ENCODE assay signal across 16 mouse cellular contexts in the genomic region with DNA sequence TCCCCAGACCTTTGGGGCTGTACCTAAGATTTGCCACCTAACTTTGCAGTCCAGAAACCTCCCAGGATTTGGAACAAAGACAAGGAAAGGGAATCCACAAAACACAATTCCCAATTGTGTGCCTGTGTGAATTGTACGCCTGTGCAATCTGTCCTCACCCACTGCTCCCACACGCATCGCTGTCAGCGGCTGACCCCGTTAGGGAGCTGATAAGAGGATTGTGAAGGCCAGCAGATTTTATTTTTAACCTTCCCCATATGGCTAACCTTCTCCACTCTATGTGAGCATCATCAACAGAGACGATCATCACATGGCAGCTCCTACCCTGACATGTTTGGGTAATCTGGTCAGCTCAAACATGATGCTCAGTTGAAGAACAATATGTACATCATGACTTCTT. TPM values are rescaled to one million over a fixed set of nuclear protein-coding genes. Genes with fewer than 3 reads are reported as not detected.
DNase-seq lines count a peak whose midpoint lies in the region; ATAC-seq and TF ChIP-seq lines count a peak whose summit lies in the region.
"Had no signal": no experiment of that assay in that cellular context is flagged by ENCODE, and none has a peak within 500 bp of the region (broad histone marks: within the 10 kb centered on the region; RNA-seq: fewer than 3 reads in every experiment).

No protein-coding gene starts in this region.

- H3K4me3 ChIP-seq in heart, embryonic 12.5 days = no peak overlapping the region
- no peak overlapping the region for H3K4me3 ChIP-seq in kidney, embryonic 16.5 days (ENCODE audit: low read length)
- H3K4me3 ChIP-seq in left cerebral cortex, adult 2 months = no peak overlapping the region
- H3K4me3 ChIP-seq: embryonic facial prominence, embryonic 15.5 days; gastrocnemius, adult 2 months; limb, embryonic 15.5 days had no signal

- no peaks in the 10 kb centered on the region for H3K27me3 ChIP-seq in heart, embryonic 12.5 days (replicated peaks)
- no peaks in the 10 kb centered on the region for H3K27me3 ChIP-seq in kidney, embryonic 16.5 days (ENCODE audit: insufficient read depth, low read length)
- H3K27me3 ChIP-seq: embryonic facial prominence, embryonic 15.5 days; limb, embryonic 15.5 days had no signal

- H3K4me1 ChIP-seq in heart, embryonic 12.5 days (replicated peaks) = peaks cover 17% of the 10 kb centered on the region
- H3K4me1 ChIP-seq in kidney, embryonic 16.5 days (ENCODE audit: insufficient read depth, low read length) = no peaks in the 10 kb centered on the region
- H3K4me1 ChIP-seq: embryonic facial prominence, embryonic 15.5 days; limb, embryonic 15.5 days had no signal

- H3K27ac ChIP-seq in heart, embryonic 12.5 days (ENCODE audit: poor library complexity, severe bottlenecking) = peak overlapping the region; percentile 38; the same call in 1 of the 2 replicates
- H3K27ac ChIP-seq in kidney, embryonic 16.5 days (ENCODE audit: low read length) = no peak overlapping the region
- H3K27ac ChIP-seq in left cerebral cortex, adult 2 months = no peak overlapping the region
- H3K27ac ChIP-seq: embryonic facial prominence, embryonic 15.5 days; gastrocnemius, adult 2 months; limb, embryonic 15.5 days had no signal

- no peak for TF ChIP-seq CTCF in left cerebral cortex, adult 2 months (IDR thresholded peaks at IDR 0.05)

- no peaks in the 10 kb centered on the region for H3K36me3 ChIP-seq in heart, embryonic 12.5 days
- no peaks in the 10 kb centered on the region for H3K36me3 ChIP-seq in kidney, embryonic 16.5 days (ENCODE audit: insufficient read depth, low read length)
- H3K36me3 ChIP-seq: embryonic facial prominence, embryonic 15.5 days; limb, embryonic 15.5 days had no signal

- intact Hi-C loops in heart, postnatal 36 days (cut with DNase I) = no loop called here
- intact Hi-C loops in left cerebral cortex, adult 2 months (cut with DNase I) = no loop called here

- DNase-seq in adrenal gland, adult 2 months = peak; percentile 12
- no peak for DNase-seq in adrenal gland, postnatal 10 days
- DNase-seq in heart, adult 11 months = peak; percentile 89
- DNase-seq in heart, postnatal 36 days = no peak
- peak; percentile 83 for DNase-seq in retina, adult 2 months (ENCODE audit: low read depth, low spot score)
- DNase-seq in left cerebral cortex, adult 2 months (ENCODE audit: extremely low spot score in 1 of 2, low spot score in 2 of 2) = no peak
- DNase-seq: adrenal gland, postnatal 14 days; gastrocnemius, adult 2 months; kidney, adult 9 months; liver, postnatal 0 days; midbrain, embryonic 14.5 days had no signal

- WGBS in heart, embryonic 12.5 days = 15% methylated on average over 6 of the region's 6 CpGs
- WGBS in kidney, embryonic 16.5 days = 75% methylated on average over 6 of the region's 6 CpGs

- H3K9me3 ChIP-seq in heart, embryonic 12.5 days (replicated peaks) = no peaks in the 10 kb centered on the region
- no peaks in the 10 kb centered on the region for H3K9me3 ChIP-seq in kidney, embryonic 16.5 days (ENCODE audit: low read length)
- H3K9me3 ChIP-seq: embryonic facial prominence, embryonic 15.5 days; limb, embryonic 15.5 days had no signal

- ATAC-seq in heart, embryonic 12.5 days (ENCODE audit: insufficient number of reproducible peaks, low FRiP score) = no peak
- ATAC-seq in kidney, embryonic 16.5 days (ENCODE audit: low FRiP score, low TSS enrichment) = no peak
- ATAC-seq: liver, postnatal 0 days had no signal

- H3K9ac ChIP-seq in heart, embryonic 12.5 days = no peak overlapping the region
- no peak overlapping the region for H3K9ac ChIP-seq in kidney, embryonic 16.5 days (replicated peaks; ENCODE audit: low read length)
- H3K9ac ChIP-seq: embryonic facial prominence, embryonic 15.5 days; limb, embryonic 15.5 days; liver, postnatal 0 days had no signal

- no peak overlapping the region for H3K4me2 ChIP-seq in heart, embryonic 12.5 days
- H3K4me2 ChIP-seq in kidney, embryonic 16.5 days (replicated peaks; ENCODE audit: low read depth, low read length) = no peak overlapping the region
- H3K4me2 ChIP-seq: embryonic facial prominence, embryonic 15.5 days; limb, embryonic 15.5 days had no signal

RNA-seq across cellular contexts. Expression of a gene that starts 34.6 kb away (rescaled TPM):
- 10 to 100 TPM; 14.4 to 14.8 TPM for total RNA-seq in adrenal gland, adult 2 months (2021)
- polyA plus RNA-seq in adrenal gland, adult 2 months (2012; rRNA removed) = 3.5 and 5.0 TPM in 2 replicates
- total RNA-seq in adrenal gland, postnatal 10 days (2021) = 10 to 100 TPM; 10.0 to 13.1 TPM
- 1 to 10 TPM; 6.3 to 8.5 TPM for total RNA-seq in heart, postnatal 36 days (2021)
- polyA plus RNA-seq in heart, embryonic 12.5 days (2016; fragmentation: Nextera tagmentation; extraction: Ambion mirVana) = 7.7 and 8.3 TPM in 2 replicates
- polyA plus RNA-seq in kidney, embryonic 16.5 days (2015; fragmentation: Nextera tagmentation; extraction: Ambion mirVana) = 3.7 and 4.4 TPM in 2 replicates
- 1 to 10 TPM; 7.0 to 8.0 TPM for total RNA-seq in left cerebral cortex, adult 2 months (2021)
- total RNA-seq: hematopoietic stem cell, adult 5-6 weeks had no signal

Comparison
In these comparisons a context has a peak if more than half of its experiments do, and no peak if none do; other contexts are left out.
1. DNase-seq: peak in adrenal gland, adult 2 months (single experiment), heart, adult 11 months (single experiment) and retina, adult 2 months (single experiment); none in adrenal gland, postnatal 10 days (single experiment), heart, postnatal 36 days (0 of 2) and left cerebral cortex, adult 2 months (0 of 2).